Mouse (Mus musculus): ENCODE measurements around the gene Klf4.

- TF ChIP-seq CTCF (IDR thresholded peaks at IDR 0.05; ENCODE audit: low read depth, low read length) (no peak), GATA1 (IDR thresholded peaks at IDR 0.05; ENCODE audit: borderline replicate concordance, low read length) (no peak)
Measured at GRCm38 (mm10) chr4:55531856-55532406, 335 bp downstream of the Klf4 start.
